Mouse (Mus musculus): ENCODE results near the gene Stag3.

The Stag3 gene

GRCm38 (mm10) chr5:138279585-138280424, at the start of gene Stag3, which contains the start of the genes Gm43720 and Gpc2:
Stag3 (plus strand) TSS chr5:138280240.
Gm43720 (minus strand) TSS chr5:138279958.
Gpc2 (minus strand) TSS chr5:138280005.
- peak; percentile 97 for DNase-seq (ENCODE audit: low spot score)

GRCm38 (mm10) chr5:138233778-138234177, 46.3 kb upstream of the Stag3 start:
- DNase-seq (ENCODE audit: low spot score): no peak

- no peak for DNase-seq (ENCODE audit: low spot score)
These were observed 45.8 kb upstream of the Stag3 start for GRCm38 (mm10) chr5:138234224-138234623.

GRCm38 (mm10) chr5:138241511-138241910, 38.5 kb upstream of the Stag3 start:
- no peak for DNase-seq (ENCODE audit: low spot score)

GRCm38 (mm10) chr5:138251144-138251543, 28.9 kb upstream of the Stag3 start:
- DNase-seq (ENCODE audit: low spot score): no peak

GRCm38 (mm10) chr5:138253061-138253460, 27.0 kb upstream of the Stag3 start:
- DNase-seq (ENCODE audit: low spot score): no peak

- DNase-seq (ENCODE audit: low spot score): peak; percentile 96
These were observed 24.5 kb upstream of the Stag3 start, which contains the start of gene Lamtor4 for GRCm38 (mm10) chr5:138255353-138256093. Lamtor4 (plus strand) TSS chr5:138255482.

GRCm38 (mm10) chr5:138256094-138256467, 24.0 kb upstream of the Stag3 start:
- no peak for DNase-seq (ENCODE audit: low spot score)

- no peak for DNase-seq (ENCODE audit: low spot score)
These were observed 23.0 kb upstream of the Stag3 start for GRCm38 (mm10) chr5:138256966-138257584.

GRCm38 (mm10) chr5:138257585-138257978, 22.5 kb upstream of the Stag3 start:
- DNase-seq (ENCODE audit: low spot score): no peak

GRCm38 (mm10) chr5:138258078-138258477, 22.0 kb upstream of the Stag3 start:
- DNase-seq (ENCODE audit: low spot score): no peak

- no peak for DNase-seq (ENCODE audit: low spot score)
These were observed 21.5 kb upstream of the Stag3 start for GRCm38 (mm10) chr5:138258542-138258941.

GRCm38 (mm10) chr5:138258993-138259392, 21.0 kb upstream of the Stag3 start:
- no peak for DNase-seq (ENCODE audit: low spot score)

GRCm38 (mm10) chr5:138260051-138260450, 20.0 kb upstream of the Stag3 start:
- no peak for DNase-seq (ENCODE audit: low spot score)

- DNase-seq (ENCODE audit: low spot score): no peak
These were observed 19.2 kb upstream of the Stag3 start for GRCm38 (mm10) chr5:138260834-138261233.

GRCm38 (mm10) chr5:138262001-138262400, 18.0 kb upstream of the Stag3 start:
- no peak for DNase-seq (ENCODE audit: low spot score)

- no peak for DNase-seq (ENCODE audit: low spot score)
These were observed 17.3 kb upstream of the Stag3 start for GRCm38 (mm10) chr5:138262582-138263240.

GRCm38 (mm10) chr5:138263260-138264206, 16.5 kb upstream of the Stag3 start, which contains the start of gene BC037034:
BC037034 (minus strand) TSS chr5:138264033.
- DNase-seq (ENCODE audit: low spot score): peak; percentile 92

GRCm38 (mm10) chr5:138264207-138264578, 15.8 kb upstream of the Stag3 start:
- DNase-seq (ENCODE audit: low spot score): no peak

- no peak for DNase-seq (ENCODE audit: low spot score)
These were observed 14.3 kb upstream of the Stag3 start for GRCm38 (mm10) chr5:138265712-138266111.

- no peak for DNase-seq (ENCODE audit: low spot score)
These were observed 12.9 kb upstream of the Stag3 start for GRCm38 (mm10) chr5:138267114-138267513.
